Mouse (Mus musculus): ENCODE measurements around the gene Arl4c. TPM values are rescaled to one million over a fixed set of nuclear protein-coding genes. Genes with fewer than 3 reads are reported as not detected.

Gene Arl4c
- polyA plus RNA-seq, 1 experiment from 2014 or later: 10.4 TPM

GRCm38 (mm10) chr1:88632851-88633250 lies 69.2 kb downstream of the Arl4c start:
- H3K36me3 ChIP-seq (ENCODE audit: control insufficient read depth, insufficient read depth, low read length): no peaks in the 10 kb centered on the region
- WGBS: 73% methylated on average over 6 of the region's 6 CpGs
- H3K4me1 ChIP-seq (replicated peaks; ENCODE audit: control insufficient read depth, insufficient read depth, low read length): no peaks in the 10 kb centered on the region
- H3K9me3 ChIP-seq (ENCODE audit: control insufficient read depth, low read length): no peaks in the 10 kb centered on the region
- H3K4me2 ChIP-seq (replicated peaks; ENCODE audit: low read depth, low read length): no peak overlapping the region
- no peak overlapping the region for H3K27ac ChIP-seq (ENCODE audit: low read depth, low read length)
- no peak overlapping the region for H3K4me3 ChIP-seq (ENCODE audit: low read depth, low read length)
- no peak for ATAC-seq (ENCODE audit: low FRiP score)
- no peaks in the 10 kb centered on the region for H3K27me3 ChIP-seq (ENCODE audit: control insufficient read depth, insufficient read depth, low read length)
- DNase-seq (ENCODE audit: low spot score): no peak
- H3K9ac ChIP-seq (ENCODE audit: low read depth, low read length): no peak overlapping the region

GRCm38 (mm10) chr1:88629966-88630488 lies 72.0 kb downstream of the Arl4c start:
- Histone ChIP-seq H3K27ac (ENCODE audit: low read depth, low read length) (no peak overlapping the region), H3K4me2 (replicated peaks; ENCODE audit: low read depth, low read length) (no peak overlapping the region), H3K9ac (ENCODE audit: low read depth, low read length) (no peak overlapping the region), H3K27me3 (ENCODE audit: control insufficient read depth, insufficient read depth, low read length) (no peaks in the 10 kb centered on the region), H3K36me3 (ENCODE audit: control insufficient read depth, insufficient read depth, low read length) (no peaks in the 10 kb centered on the region), H3K4me1 (replicated peaks; ENCODE audit: control insufficient read depth, insufficient read depth, low read length) (no peaks in the 10 kb centered on the region), H3K9me3 (ENCODE audit: control insufficient read depth, low read length) (no peaks in the 10 kb centered on the region), H3K4me3 (ENCODE audit: low read depth, low read length) (no peak overlapping the region)
- no peak for DNase-seq (ENCODE audit: low spot score)
- WGBS: 15% methylated on average over 2 of the region's 2 CpGs
- ATAC-seq (ENCODE audit: low FRiP score): no peak

DNA sequence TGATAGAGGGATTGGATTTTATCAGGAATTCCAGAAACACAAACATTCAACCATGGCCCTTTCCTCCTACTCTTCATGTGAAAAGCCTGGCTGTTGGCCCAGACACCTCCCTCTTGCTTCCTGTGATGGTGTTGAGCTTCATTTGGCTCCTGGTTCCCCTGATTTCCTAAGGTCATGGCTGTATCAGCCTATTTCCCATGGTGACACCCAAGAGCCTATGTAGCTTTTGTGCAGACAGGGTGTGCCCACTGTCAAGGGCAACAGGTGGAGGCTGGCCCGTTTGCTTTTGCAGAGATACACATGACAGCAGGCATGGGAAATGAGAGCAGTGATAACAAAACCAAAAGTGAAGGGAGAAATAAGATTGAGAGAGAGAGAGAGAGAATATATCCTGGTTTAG lies 76.8 kb downstream of the Arl4c start:
- DNase-seq (ENCODE audit: low spot score) (no peak), ATAC-seq (ENCODE audit: low FRiP score) (no peak)
- Histone ChIP-seq H3K27me3 (ENCODE audit: control insufficient read depth, insufficient read depth, low read length) (no peaks in the 10 kb centered on the region), H3K4me2 (replicated peaks; ENCODE audit: low read depth, low read length) (no peak overlapping the region), H3K36me3 (ENCODE audit: control insufficient read depth, insufficient read depth, low read length) (no peaks in the 10 kb centered on the region), H3K9me3 (ENCODE audit: control insufficient read depth, low read length) (no peaks in the 10 kb centered on the region), H3K9ac (ENCODE audit: low read depth, low read length) (no peak overlapping the region), H3K27ac (ENCODE audit: low read depth, low read length) (no peak overlapping the region), H3K4me1 (replicated peaks; ENCODE audit: control insufficient read depth, insufficient read depth, low read length) (peaks cover 2% of the 10 kb centered on the region; the same call in 1 of the 2 replicates), H3K4me3 (ENCODE audit: low read depth, low read length) (no peak overlapping the region)
- WGBS: 90% methylated on average over 1 of the region's 1 CpGs

- Histone ChIP-seq H3K4me2 (replicated peaks; ENCODE audit: low read depth, low read length) (no peak overlapping the region), H3K4me3 (ENCODE audit: low read depth, low read length) (no peak overlapping the region), H3K9me3 (ENCODE audit: control insufficient read depth, low read length) (no peaks in the 10 kb centered on the region), H3K27ac (ENCODE audit: low read depth, low read length) (no peak overlapping the region), H3K4me1 (replicated peaks; ENCODE audit: control insufficient read depth, insufficient read depth, low read length) (peaks cover 2% of the 10 kb centered on the region; the same call in 1 of the 2 replicates), H3K36me3 (ENCODE audit: control insufficient read depth, insufficient read depth, low read length) (no peaks in the 10 kb centered on the region), H3K27me3 (ENCODE audit: control insufficient read depth, insufficient read depth, low read length) (no peaks in the 10 kb centered on the region), H3K9ac (ENCODE audit: low read depth, low read length) (no peak overlapping the region)
- ATAC-seq (ENCODE audit: low FRiP score): no peak
- WGBS: 78% methylated on average over 4 of the region's 4 CpGs
- no peak for DNase-seq (ENCODE audit: low spot score)
Measured at GRCm38 (mm10) chr1:88624376-88624775, 77.6 kb downstream of the Arl4c start.

- peaks cover 2% of the 10 kb centered on the region; the same call in 1 of the 2 replicates for H3K4me1 ChIP-seq (replicated peaks; ENCODE audit: control insufficient read depth, insufficient read depth, low read length)
- no peak for DNase-seq (ENCODE audit: low spot score)
- no peaks in the 10 kb centered on the region for H3K36me3 ChIP-seq (ENCODE audit: control insufficient read depth, insufficient read depth, low read length)
- WGBS: 70% methylated on average over 8 of the region's 8 CpGs
- no peak overlapping the region for H3K4me2 ChIP-seq (replicated peaks; ENCODE audit: low read depth, low read length)
- H3K27ac ChIP-seq (ENCODE audit: low read depth, low read length): no peak overlapping the region
- no peak overlapping the region for H3K4me3 ChIP-seq (ENCODE audit: low read depth, low read length)
- H3K27me3 ChIP-seq (ENCODE audit: control insufficient read depth, insufficient read depth, low read length): no peaks in the 10 kb centered on the region
- no peak overlapping the region for H3K9ac ChIP-seq (ENCODE audit: low read depth, low read length)
- no peak for ATAC-seq (ENCODE audit: low FRiP score)
- no peaks in the 10 kb centered on the region for H3K9me3 ChIP-seq (ENCODE audit: control insufficient read depth, low read length)
Measured at GRCm38 (mm10) chr1:88623541-88624115, 78.4 kb downstream of the Arl4c start.

Other genes with a start within 250 kb of the Arl4c start
- not detected in 2 replicates for gene Glrp1, start 192.2 kb downstream of the Arl4c start, polyA plus RNA-seq (2014; fragmentation: Nextera tagmentation; extraction: Ambion mirVana)

All from hindbrain, embryonic 11.5 days (tissue).